25 mouse cellular contexts compared by ENCODE assay signal in the genomic region with DNA sequence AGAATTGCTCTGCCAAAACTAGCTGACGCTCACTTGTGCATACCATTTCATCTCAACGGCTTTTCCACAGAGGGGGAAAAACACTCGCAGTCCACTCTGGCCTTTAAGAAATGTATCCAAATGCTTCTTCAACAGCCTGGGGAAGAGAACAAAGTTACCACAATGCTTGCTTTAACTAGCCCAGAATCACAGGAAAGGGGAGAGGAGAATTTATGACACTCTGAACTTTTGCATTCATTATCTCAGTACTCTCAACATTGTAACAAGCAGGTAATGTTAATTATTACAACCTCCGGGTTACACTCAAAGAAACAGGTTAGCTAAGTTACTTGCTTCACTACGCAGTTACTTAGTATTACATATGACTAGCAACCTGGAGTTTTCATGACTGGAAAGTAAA. TPM values are rescaled to one million over a fixed set of nuclear protein-coding genes. Genes with fewer than 3 reads are reported as not detected.
A peak's percentile ranks its signal among the peaks of the same experiment; 100 is the strongest.
DNase-seq lines count a peak whose midpoint lies in the region; ATAC-seq and TF ChIP-seq lines count a peak whose summit lies in the region.
"Had no signal": no experiment of that assay in that cellular context is flagged by ENCODE, and none has a peak within 500 bp of the region (broad histone marks: within the 10 kb centered on the region; RNA-seq: fewer than 3 reads in every experiment).

No protein-coding gene starts in this region.

- no peak for ATAC-seq in kidney, embryonic 15.5 days (replicated peaks; ENCODE audit: low FRiP score)
- ATAC-seq in kidney, embryonic 16.5 days (ENCODE audit: low FRiP score, low TSS enrichment), result no peak
- no peak for ATAC-seq in kidney, postnatal 0 days (replicated peaks; ENCODE audit: low FRiP score, low read depth)
- ATAC-seq: forebrain, embryonic 14.5 days had no signal

- DNase-seq in kidney, adult 18-20 months, result peak; percentile 38
- DNase-seq in kidney, postnatal 25 days, result no peak
- DNase-seq in kidney, adult 8-10 months, result peak; percentile 30 to 69
- DNase-seq in kidney, postnatal 0 days (ENCODE audit: low spot score), result no peak
- DNase-seq in urinary bladder, postnatal 4 days (ENCODE audit: low spot score in 2 of 2), result no peak
- DNase-seq in layer of hippocampus, adult 2 months (ENCODE audit: low spot score in 2 of 2), result no peak
- DNase-seq: adrenal gland, adult 2 months; adrenal gland, postnatal 10 days; adrenal gland, postnatal 25 days; cerebellum, adult 11 months; cerebellum, adult 18-20 months; cerebellum, adult 8-10 months; cerebellum, adult 9-11 months; cerebellum, postnatal 14 days; cerebellum, postnatal 36 days; embryo, embryonic 11 days had no signal

- no peak overlapping the region; the same call in 1 of the 2 replicates for H3K27ac ChIP-seq in kidney, embryonic 15.5 days
- peak overlapping the region; percentile 72 for H3K27ac ChIP-seq in kidney, embryonic 16.5 days (ENCODE audit: low read length)
- 0 out of 2 replicates have a peak overlapping the region, but pooled peaks have one; percentile 61 for H3K27ac ChIP-seq in kidney, postnatal 0 days
- H3K27ac ChIP-seq in layer of hippocampus, adult 2 months, result no peak overlapping the region
- H3K27ac ChIP-seq: embryonic facial prominence, embryonic 13.5 days; embryonic facial prominence, embryonic 15.5 days; forebrain, embryonic 10.5 days; forebrain, embryonic 12.5 days had no signal

- H3K27me3 ChIP-seq in kidney, embryonic 15.5 days, result no peaks in the 10 kb centered on the region
- H3K27me3 ChIP-seq in kidney, embryonic 16.5 days (ENCODE audit: insufficient read depth, low read length), result no peaks in the 10 kb centered on the region
- no peaks in the 10 kb centered on the region for H3K27me3 ChIP-seq in kidney, postnatal 0 days (ENCODE audit: insufficient read depth, low read length)
- H3K27me3 ChIP-seq: embryonic facial prominence, embryonic 13.5 days; embryonic facial prominence, embryonic 15.5 days; forebrain, embryonic 12.5 days had no signal

- WGBS in kidney, embryonic 15.5 days, result 74% methylated on average over 5 of the region's 5 CpGs
- WGBS in kidney, embryonic 16.5 days, result 75% methylated on average over 5 of the region's 5 CpGs
- 64% methylated on average over 5 of the region's 5 CpGs for WGBS in kidney, postnatal 0 days

- no peak overlapping the region for H3K4me2 ChIP-seq in kidney, embryonic 15.5 days
- no peak overlapping the region for H3K4me2 ChIP-seq in kidney, embryonic 16.5 days (replicated peaks; ENCODE audit: low read depth, low read length)
- no peak overlapping the region for H3K4me2 ChIP-seq in kidney, postnatal 0 days (ENCODE audit: low read length)
- H3K4me2 ChIP-seq: embryonic facial prominence, embryonic 13.5 days; embryonic facial prominence, embryonic 15.5 days; forebrain, embryonic 12.5 days had no signal

- no peak for TF ChIP-seq CTCF in kidney, postnatal 0 days (IDR thresholded peaks at IDR 0.05; ENCODE audit: low read depth)
- no peak for TF ChIP-seq CTCF in layer of hippocampus, adult 2 months (conservative IDR thresholded peaks at IDR 0.05)

- no peaks in the 10 kb centered on the region for H3K36me3 ChIP-seq in kidney, embryonic 15.5 days
- no peaks in the 10 kb centered on the region for H3K36me3 ChIP-seq in kidney, embryonic 16.5 days (ENCODE audit: insufficient read depth, low read length)
- no peaks in the 10 kb centered on the region for H3K36me3 ChIP-seq in kidney, postnatal 0 days (ENCODE audit: insufficient read depth, low read length)
- H3K36me3 ChIP-seq: embryonic facial prominence, embryonic 13.5 days; embryonic facial prominence, embryonic 15.5 days; forebrain, embryonic 10.5 days; forebrain, embryonic 12.5 days had no signal

- H3K9ac ChIP-seq in kidney, embryonic 15.5 days, result no peak overlapping the region
- H3K9ac ChIP-seq in kidney, embryonic 16.5 days (replicated peaks; ENCODE audit: low read length), result no peak overlapping the region
- H3K9ac ChIP-seq in kidney, postnatal 0 days (ENCODE audit: low read depth, low read length), result no peak overlapping the region
- H3K9ac ChIP-seq: embryonic facial prominence, embryonic 13.5 days; embryonic facial prominence, embryonic 15.5 days; forebrain, embryonic 12.5 days had no signal

- no peak overlapping the region for H3K4me3 ChIP-seq in kidney, embryonic 15.5 days (replicated peaks)
- no peak overlapping the region for H3K4me3 ChIP-seq in kidney, embryonic 16.5 days (ENCODE audit: low read length)
- H3K4me3 ChIP-seq in kidney, postnatal 0 days (replicated peaks; ENCODE audit: low read depth, low read length), result no peak overlapping the region
- no peak overlapping the region for H3K4me3 ChIP-seq in layer of hippocampus, adult 2 months
- H3K4me3 ChIP-seq: embryonic facial prominence, embryonic 13.5 days; embryonic facial prominence, embryonic 15.5 days; erythroblast, embryonic 14.5 days; forebrain, embryonic 10.5 days; forebrain, embryonic 12.5 days had no signal

- no peaks in the 10 kb centered on the region for H3K9me3 ChIP-seq in kidney, embryonic 15.5 days (replicated peaks)
- no peaks in the 10 kb centered on the region for H3K9me3 ChIP-seq in kidney, embryonic 16.5 days (ENCODE audit: low read length)
- no peaks in the 10 kb centered on the region for H3K9me3 ChIP-seq in kidney, postnatal 0 days (replicated peaks; ENCODE audit: low read length)
- H3K9me3 ChIP-seq: embryonic facial prominence, embryonic 13.5 days; embryonic facial prominence, embryonic 15.5 days; forebrain, embryonic 10.5 days; forebrain, embryonic 12.5 days had no signal

- peaks cover 17% of the 10 kb centered on the region for H3K4me1 ChIP-seq in kidney, embryonic 15.5 days
- H3K4me1 ChIP-seq in kidney, embryonic 16.5 days (ENCODE audit: insufficient read depth, low read length), result peaks cover 14% of the 10 kb centered on the region
- H3K4me1 ChIP-seq in kidney, postnatal 0 days (replicated peaks; ENCODE audit: insufficient read depth, low read length), result peaks cover 8% of the 10 kb centered on the region; the same call in 1 of the 2 replicates

RNA-seq across cellular contexts. Expression of a gene that starts 3.2 kb away (rescaled TPM):
- polyA plus RNA-seq in kidney, embryonic 15.5 days (2015; fragmentation: Nextera tagmentation; extraction: Ambion mirVana), result 11.7 and 11.8 TPM in 2 replicates
- 14.5 and 15.4 TPM in 2 replicates for polyA plus RNA-seq in kidney, embryonic 16.5 days (2015; fragmentation: Nextera tagmentation; extraction: Ambion mirVana)
- polyA plus RNA-seq in kidney, postnatal 0 days (2015; fragmentation: Nextera tagmentation; extraction: Ambion mirVana), result 11.6 and 12.9 TPM in 2 replicates
- 1 to 10 TPM; 7.5 to 9.8 TPM for total RNA-seq in layer of hippocampus, adult 2 months (2021)

RNA-seq across cellular contexts. Expression of a gene that starts 4.5 kb away (rescaled TPM):
- polyA plus RNA-seq in kidney, embryonic 15.5 days (2015; fragmentation: Nextera tagmentation; extraction: Ambion mirVana), result 29.1 and 31.7 TPM in 2 replicates
- polyA plus RNA-seq in kidney, embryonic 16.5 days (2015; fragmentation: Nextera tagmentation; extraction: Ambion mirVana), result 37.4 and 39.6 TPM in 2 replicates
- 55.3 and 55.8 TPM in 2 replicates for polyA plus RNA-seq in kidney, postnatal 0 days (2015; fragmentation: Nextera tagmentation; extraction: Ambion mirVana)
- total RNA-seq in layer of hippocampus, adult 2 months (2021), result 10 to 100 TPM; 10.5 to 12.4 TPM
- polyA plus RNA-seq: erythroblast, embryonic 14.5 days had no signal

RNA-seq across cellular contexts. Expression of a gene that starts 25.4 kb away (rescaled TPM):
- 3.5 and 3.6 TPM in 2 replicates for polyA plus RNA-seq in kidney, embryonic 15.5 days (2015; fragmentation: Nextera tagmentation; extraction: Ambion mirVana)
- 3.0 and 3.6 TPM in 2 replicates for polyA plus RNA-seq in kidney, embryonic 16.5 days (2015; fragmentation: Nextera tagmentation; extraction: Ambion mirVana)
- 2.3 and 2.7 TPM in 2 replicates for polyA plus RNA-seq in kidney, postnatal 0 days (2015; fragmentation: Nextera tagmentation; extraction: Ambion mirVana)
- 10 to 100 TPM; 16.5 to 18.9 TPM for total RNA-seq in layer of hippocampus, adult 2 months (2021)
- total RNA-seq: MEL had no signal
- polyA plus RNA-seq: erythroblast, embryonic 14.5 days had no signal

Comparison
In these comparisons a context has a peak if more than half of its experiments do, and no peak if none do; other contexts are left out.
1. DNase-seq: peak in kidney, adult 18-20 months (single experiment) and kidney, adult 8-10 months (2 of 2); none in kidney, postnatal 25 days (0 of 2), kidney, postnatal 0 days (single experiment), urinary bladder, postnatal 4 days (0 of 2) and layer of hippocampus, adult 2 months (0 of 2).
2. H3K27ac ChIP-seq: peak in kidney, embryonic 16.5 days (single experiment) and kidney, postnatal 0 days (single experiment); none in kidney, embryonic 15.5 days (single experiment) and layer of hippocampus, adult 2 months (single experiment).